Mouse (Mus musculus) neutrophil, adult 5-6 weeks (primary cell): Measurements from ENCODE around the gene Sept12. TPM values are rescaled to one million over a fixed set of nuclear protein-coding genes. Genes with fewer than 3 reads are reported as not detected.

Experiments
- ATAC-seq: fragments of 151-379, 151-347 bp; 2 replicates; pipeline ENCODE4 v1.8.0; 2017; ENCODE audit warnings: mild to moderate bottlenecking, moderate TSS enrichment; ENCODE audit not compliant: insufficient number of reproducible peaks, poor library complexity, low FRiP score, severe bottlenecking; ENCODE audit errors: extremely low read depth
- total RNA-seq: library from RNA; stranded (forward); fragments of 200-1000 nt; gene quantifications from 2 replicates; pipeline ENCODE4 v1.2.3, GENCODE M21; 2017

Gene Sept12
- total RNA-seq, 1 experiment from 2014 or later = not detected

GRCm38 (mm10) chr16:4979755-4980380 is 17.8 kb downstream of the Sept12 start:
- ATAC-seq = peak; percentile 86

- no peak for ATAC-seq
Measured at GRCm38 (mm10) chr16:4978275-4979051, 19.2 kb downstream of the Sept12 start.

- ATAC-seq = no peak
Measured at GRCm38 (mm10) chr16:4976180-4976579, 21.5 kb downstream of the Sept12 start.

- ATAC-seq = no peak
Measured at GRCm38 (mm10) chr16:4974521-4974920, 23.1 kb downstream of the Sept12 start.

- ATAC-seq = no peak
Measured at GRCm38 (mm10) chr16:4971626-4972025, 26.0 kb downstream of the Sept12 start.

GRCm38 (mm10) chr16:4969055-4969843 is 28.4 kb downstream of the Sept12 start:
- peak; percentile 86 for ATAC-seq

- ATAC-seq = no peak
Measured at GRCm38 (mm10) chr16:4968426-4968825, 29.2 kb downstream of the Sept12 start.

- no peak for ATAC-seq
Measured at GRCm38 (mm10) chr16:4965392-4966129, 32.1 kb downstream of the Sept12 start.

GRCm38 (mm10) chr16:4964731-4965391 is 32.8 kb downstream of the Sept12 start:
- no peak for ATAC-seq

- ATAC-seq = peak; percentile 91
Measured at GRCm38 (mm10) chr16:4963797-4964709, 33.6 kb downstream of the Sept12 start, which contains the start of gene Anks3. Gene Anks3 (minus strand): TSS chr16:4964205.

- ATAC-seq = no peak
Measured at GRCm38 (mm10) chr16:4963346-4963745, 34.3 kb downstream of the Sept12 start.

GRCm38 (mm10) chr16:4960260-4960659 is 37.4 kb downstream of the Sept12 start:
- no peak for ATAC-seq

- no peak for ATAC-seq
Measured at GRCm38 (mm10) chr16:4957446-4957845, 40.2 kb downstream of the Sept12 start.

GRCm38 (mm10) chr16:4956609-4957008 is 41.0 kb downstream of the Sept12 start:
- no peak for ATAC-seq

- no peak for ATAC-seq
Measured at GRCm38 (mm10) chr16:4947378-4947777, 50.3 kb downstream of the Sept12 start.

GRCm38 (mm10) chr16:4946155-4946554 is 51.5 kb downstream of the Sept12 start:
- ATAC-seq = no peak

- ATAC-seq = no peak
Measured at GRCm38 (mm10) chr16:4945415-4945814, 52.2 kb downstream of the Sept12 start.

- ATAC-seq = no peak
Measured at GRCm38 (mm10) chr16:4943431-4943830, 54.2 kb downstream of the Sept12 start.
